Mouse (Mus musculus): ENCODE measurements around the gene Gramd2.

The Gramd2 gene

GRCm38 (mm10) chr9:59668473-59668872 lies 11.5 kb upstream of the Gramd2 start:
- DNase-seq: no peak

- DNase-seq: peak in 1 of 2 experiments; percentile 28
Measured at GRCm38 (mm10) chr9:59669172-59669571, 10.8 kb upstream of the Gramd2 start.

- peak; percentile 40 to 47 for DNase-seq
Measured at GRCm38 (mm10) chr9:59672195-59672894, 7.6 kb upstream of the Gramd2 start.

- DNase-seq: no peak
Measured at GRCm38 (mm10) chr9:59673427-59673826, 6.5 kb upstream of the Gramd2 start.

GRCm38 (mm10) chr9:59675598-59675997 lies 4.3 kb upstream of the Gramd2 start:
- DNase-seq: no peak

- DNase-seq: peak; percentile 68 to 76
Measured at GRCm38 (mm10) chr9:59678313-59678712, 1.6 kb upstream of the Gramd2 start.

GRCm38 (mm10) chr9:59680534-59680875 lies 561 bp downstream of the Gramd2 start:
- no peak for DNase-seq

GRCm38 (mm10) chr9:59684020-59684419 lies 4.1 kb downstream of the Gramd2 start:
- DNase-seq: no peak

GRCm38 (mm10) chr9:59687416-59688046 lies 7.6 kb downstream of the Gramd2 start:
- no peak for DNase-seq

- peak; percentile 86 to 90 for DNase-seq
Measured at GRCm38 (mm10) chr9:59691635-59692094, 11.7 kb downstream of the Gramd2 start.

- DNase-seq: peak; percentile 79 to 82
Measured at GRCm38 (mm10) chr9:59692145-59692544, 12.2 kb downstream of the Gramd2 start.

- DNase-seq: peak in 1 of 2 experiments; percentile 26
Measured at GRCm38 (mm10) chr9:59694571-59695450, 14.9 kb downstream of the Gramd2 start.

GRCm38 (mm10) chr9:59695451-59695813 lies 15.5 kb downstream of the Gramd2 start:
- DNase-seq: no peak

- no peak for DNase-seq
Measured at GRCm38 (mm10) chr9:59696381-59696780, 16.4 kb downstream of the Gramd2 start.

- DNase-seq: peak; percentile 45 to 53
Measured at GRCm38 (mm10) chr9:59701094-59701493, 21.1 kb downstream of the Gramd2 start.

GRCm38 (mm10) chr9:59703099-59703498 lies 23.2 kb downstream of the Gramd2 start:
- no peak for DNase-seq

- no peak for DNase-seq
Measured at GRCm38 (mm10) chr9:59706850-59707825, 27.2 kb downstream of the Gramd2 start.

- peak; percentile 70 to 71 for DNase-seq
Measured at GRCm38 (mm10) chr9:59709225-59709624, 29.3 kb downstream of the Gramd2 start.

GRCm38 (mm10) chr9:59716275-59716898 lies 36.4 kb downstream of the Gramd2 start:
- DNase-seq: no peak

GRCm38 (mm10) chr9:59718237-59718636 lies 38.3 kb downstream of the Gramd2 start:
- peak in 1 of 2 experiments; percentile 35 for DNase-seq

- no peak for DNase-seq
Measured at GRCm38 (mm10) chr9:59721144-59721543, 41.2 kb downstream of the Gramd2 start.

Data from cerebellum, postnatal 10 days (tissue).